Mouse (Mus musculus) MEL (cell line): Measurements from ENCODE around the gene Nemp1. TPM values are rescaled to one million over a fixed set of nuclear protein-coding genes. Genes with fewer than 3 reads are reported as not detected.

ENCODE experiments used
- DNase-seq: peaks from one replicate; pipeline ENCODE4 v3.0.0; 2011; ENCODE audit warnings: low read depth, low spot score
- H3K27ac ChIP-seq: 2 replicates; pipeline ENCODE4 v1.5.1; 2012; ENCODE audit warnings: low read depth, mild to moderate bottlenecking, control low read depth, low read length, moderate library complexity; ENCODE audit not compliant: control insufficient read depth
- H3K27me3 ChIP-seq, 2 experiments: fragments of 150-350 bp in 1 of 2; sonication (generic) in 1 of 2; 2 replicates each; pipeline ENCODE4 v1.6.1; 2012; ENCODE audit warnings: low read length in 2 of 2, mild to moderate bottlenecking in 2 of 2, improper control_type of control experiment in 1 of 2, moderate library complexity in 1 of 2; ENCODE audit not compliant: insufficient read depth in 2 of 2, control insufficient read depth in 1 of 2
- H3K36me3 ChIP-seq, 2 experiments: 2 replicates each; pipeline ENCODE4 v1.6.1; 2012 to 2014; ENCODE audit warnings: low read length in 2 of 2, improper control_type of control experiment in 1 of 2, inconsistent platforms in 1 of 2, mild to moderate bottlenecking in 1 of 2; ENCODE audit not compliant: insufficient read depth in 2 of 2, control insufficient read depth in 1 of 2
- H3K4me1 ChIP-seq, 2 experiments: fragments of 150-350 bp in 1 of 2; sonication (generic) in 1 of 2; 2 replicates each; pipeline ENCODE4 v1.6.1; 2012; ENCODE audit warnings: low read length in 2 of 2, improper control_type of control experiment in 1 of 2, mild to moderate bottlenecking in 1 of 2; ENCODE audit not compliant: insufficient read depth in 2 of 2, control insufficient read depth in 1 of 2
- H3K4me3 ChIP-seq, 2 experiments: fragments of 150-350 bp in 1 of 2; sonication (generic) in 1 of 2; 2 replicates each; pipeline ENCODE4 v1.5.1; 2012; ENCODE audit warnings: low read depth in 2 of 2, low read length in 2 of 2, mild to moderate bottlenecking in 2 of 2, moderate library complexity in 2 of 2, control low read depth in 1 of 2, improper control_type of control experiment in 1 of 2; ENCODE audit not compliant: control insufficient read depth in 1 of 2, insufficient read depth in 1 of 2
- H3K79me2 ChIP-seq: 2 replicates; pipeline ENCODE4 v1.6.1; 2012; ENCODE audit warnings: mild to moderate bottlenecking, low read length, moderate library complexity; ENCODE audit not compliant: control insufficient read depth, poor library complexity, insufficient read depth
- H3K9ac ChIP-seq: 2 replicates; pipeline ENCODE4 v1.6.1; 2012; ENCODE audit warnings: low read depth, mild to moderate bottlenecking, control low read depth, low read length, moderate library complexity; ENCODE audit not compliant: control insufficient read depth, poor library complexity, severe bottlenecking
- H3K9me3 ChIP-seq: fragments of 150-350 bp; sonication (generic); replicated peaks from 2 replicates; pipeline ENCODE4 v1.6.1; 2012; ENCODE audit warnings: mild to moderate bottlenecking, low read length, improper control_type of control experiment, moderate library complexity; ENCODE audit not compliant: insufficient read depth
- CHD1 ChIP-seq: IDR thresholded peaks from 2 replicates; pipeline ENCODE4 v1.6.1; 2012; ENCODE audit warnings: low read depth, mild to moderate bottlenecking, inconsistent platforms, low read length, improper control_type of control experiment
- ELF1 ChIP-seq: IDR thresholded peaks from 2 replicates; pipeline ENCODE4 v1.6.1; 2014; ENCODE audit warnings: low read depth, mild to moderate bottlenecking, inconsistent platforms, low read length, improper control_type of control experiment, moderate library complexity
- EP300 ChIP-seq, 2 experiments: IDR thresholded peaks; 2 replicates each; pipeline ENCODE4 v1.6.1; 2011; ENCODE audit warnings: improper control_type of control experiment in 2 of 2, low read length in 2 of 2, low read depth in 1 of 2, mild to moderate bottlenecking in 1 of 2
- ETS1 ChIP-seq: IDR thresholded peaks from 2 replicates; pipeline ENCODE4 v1.6.1; 2012; ENCODE audit warnings: low read depth, mild to moderate bottlenecking, inconsistent platforms, low read length, improper control_type of control experiment, moderate library complexity
- GATA1 ChIP-seq: IDR thresholded peaks from 2 replicates; pipeline ENCODE4 v1.6.1; 2011; ENCODE audit warnings: low read depth, low read length, improper control_type of control experiment
- HCFC1 ChIP-seq: IDR thresholded peaks from 2 replicates; pipeline ENCODE4 v1.6.1; 2012; ENCODE audit warnings: low read depth, mild to moderate bottlenecking, inconsistent platforms, low read length, improper control_type of control experiment, moderate library complexity
- JUND ChIP-seq: IDR thresholded peaks from 2 replicates; pipeline ENCODE4 v1.6.1; 2011; ENCODE audit warnings: low read depth, mild to moderate bottlenecking, improper control_type of control experiment, low read length
- KAT2A ChIP-seq: conservative IDR thresholded peaks from 2 replicates; pipeline ENCODE4 v1.6.1; 2012; ENCODE audit warnings: low read depth, low read length, improper control_type of control experiment, inconsistent platforms
- MAFK ChIP-seq: IDR thresholded peaks from 2 replicates; pipeline ENCODE4 v1.6.1; 2011; ENCODE audit warnings: low read depth, mild to moderate bottlenecking, low read length, improper control_type of control experiment, borderline replicate concordance
- MAX ChIP-seq: IDR thresholded peaks from 2 replicates; pipeline ENCODE4 v1.6.1; 2011; ENCODE audit warnings: low read length, improper control_type of control experiment
- MAZ ChIP-seq: IDR thresholded peaks from 2 replicates; pipeline ENCODE4 v1.6.1; 2012; ENCODE audit warnings: low read depth, mild to moderate bottlenecking, inconsistent platforms, low read length, improper control_type of control experiment
- MXI1 ChIP-seq: IDR thresholded peaks from 2 replicates; pipeline ENCODE4 v1.6.1; 2011; ENCODE audit warnings: mild to moderate bottlenecking, low read depth, low read length, improper control_type of control experiment
- MYC ChIP-seq: IDR thresholded peaks from 2 replicates; pipeline ENCODE4 v1.6.1; 2011; ENCODE audit warnings: low read depth, mild to moderate bottlenecking, low read length, improper control_type of control experiment, moderate library complexity
- NELFE ChIP-seq: IDR thresholded peaks from 2 replicates; pipeline ENCODE4 v1.6.1; 2011; ENCODE audit warnings: low read depth, low read length, improper control_type of control experiment
- NRF1 ChIP-seq: IDR thresholded peaks from 2 replicates; pipeline ENCODE4 v1.6.1; 2014; ENCODE audit warnings: low read depth, mild to moderate bottlenecking, inconsistent platforms, low read length, improper control_type of control experiment, moderate library complexity; ENCODE audit not compliant: poor library complexity, insufficient read depth, severe bottlenecking
- POLR2A ChIP-seq, 2 experiments: IDR thresholded peaks; 2 replicates each; pipeline ENCODE4 v1.6.1; 2011 to 2012; ENCODE audit warnings: low read length in 2 of 2, mild to moderate bottlenecking in 2 of 2, control low read depth in 1 of 2, improper control_type of control experiment in 1 of 2, low read depth in 1 of 2, moderate library complexity in 1 of 2; ENCODE audit not compliant: control insufficient read depth in 1 of 2, insufficient read depth in 1 of 2, poor library complexity in 1 of 2
- SIN3A ChIP-seq: IDR thresholded peaks from 2 replicates; pipeline ENCODE4 v1.6.1; 2012; ENCODE audit warnings: low read length, improper control_type of control experiment, inconsistent platforms
- SMC3 ChIP-seq: IDR thresholded peaks from 2 replicates; pipeline ENCODE4 v1.6.1; 2011; ENCODE audit warnings: low read depth, low read length, improper control_type of control experiment
- TBP ChIP-seq: IDR thresholded peaks from 2 replicates; pipeline ENCODE4 v1.8.0; 2011; ENCODE audit warnings: low read depth, low read length, improper control_type of control experiment
- TCF12 ChIP-seq: IDR thresholded peaks from 2 replicates; pipeline ENCODE4 v1.6.1; 2014; ENCODE audit warnings: low read depth, mild to moderate bottlenecking, inconsistent platforms, low read length, improper control_type of control experiment, moderate library complexity
- UBTF ChIP-seq: IDR thresholded peaks from 2 replicates; pipeline ENCODE4 v1.6.1; 2012; ENCODE audit warnings: low read depth, mild to moderate bottlenecking, inconsistent platforms, low read length, improper control_type of control experiment, moderate library complexity, borderline replicate concordance; ENCODE audit not compliant: insufficient read depth
- ZMIZ1 ChIP-seq: IDR thresholded peaks from 2 replicates; pipeline ENCODE4 v1.6.1; 2012; ENCODE audit warnings: low read depth, mild to moderate bottlenecking, inconsistent platforms, low read length, improper control_type of control experiment, moderate library complexity
- polyA plus RNA-seq, 2 experiments: library from polyadenylated mRNA; stranded (reverse) in 1 of 2; unstranded in 1 of 2; fragments of >175 nt in 1 of 2; fragments of >200 nt in 1 of 2; gene quantifications; 2 replicates each; pipeline versions ENCODE4 v1.2.1 to v1.2.4; 2012; ENCODE audit warnings: low replicate concordance in 2 of 2, low read depth in 1 of 2; ENCODE audit not compliant: insufficient read length in 2 of 2, insufficient read depth in 1 of 2, missing spikeins in 1 of 2
- total RNA-seq: library from RNA; depleted of rRNA; stranded (reverse); fragments of 300-350 nt; gene quantifications from 2 replicates; pipeline ENCODE4 v1.2.3, GENCODE M21; 2012

Nemp1 gene
- total and polyA plus RNA-seq, 3 experiments = 12.1 to 13.9 TPM; not detected in 1

DNA sequence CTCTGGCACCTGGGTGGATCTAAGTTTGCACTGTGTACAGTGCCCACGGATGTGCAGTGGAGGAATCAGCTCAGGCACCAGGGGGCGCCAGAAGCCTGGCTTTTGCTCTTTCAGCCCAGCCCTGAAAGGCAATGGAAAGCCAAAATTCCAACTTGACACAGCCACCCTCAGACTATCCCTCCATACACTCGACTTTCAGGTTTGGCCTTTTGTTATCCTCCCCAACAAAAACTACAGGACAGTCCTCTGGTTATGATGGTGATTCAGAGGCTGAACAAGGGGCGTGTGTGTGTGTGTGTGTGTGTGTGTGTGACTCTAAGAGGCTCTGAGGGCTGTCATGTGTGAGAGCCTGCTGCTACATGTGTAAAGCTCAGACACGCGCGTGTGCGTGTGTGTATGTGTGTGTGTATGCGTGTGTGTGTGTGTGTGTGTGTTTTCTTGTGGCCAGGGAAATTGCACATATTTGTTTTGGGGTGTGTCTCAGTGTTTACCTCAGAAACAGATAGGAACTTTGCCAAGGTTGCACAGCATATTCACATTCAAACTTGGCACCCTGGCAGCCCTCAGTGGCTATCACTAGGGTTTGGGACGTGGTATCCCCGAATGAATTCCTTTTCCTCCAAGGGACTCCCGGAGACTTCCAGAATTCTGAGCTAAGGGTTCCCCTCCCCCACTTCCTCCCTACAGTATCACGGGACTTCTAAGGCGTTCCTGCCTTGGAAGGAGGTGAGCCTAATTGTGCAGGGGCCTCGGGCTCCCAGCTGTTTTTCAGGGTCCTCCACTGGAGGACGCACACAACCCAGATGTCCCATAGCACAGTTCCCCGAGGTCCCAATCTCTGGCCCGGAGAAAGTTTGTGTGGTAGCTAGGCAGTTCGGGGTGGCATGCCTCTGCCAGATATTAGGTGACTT lies 24.6 kb upstream of the Nemp1 start (continued):
- peak; percentile 7; the same call in 1 of the 2 replicates for TF ChIP-seq GATA1
- TF ChIP-seq NRF1 = no peak
- no peak for TF ChIP-seq MAFK
- peak; percentile 55; the same call in 1 of the 2 replicates for TF ChIP-seq MAX

DNA sequence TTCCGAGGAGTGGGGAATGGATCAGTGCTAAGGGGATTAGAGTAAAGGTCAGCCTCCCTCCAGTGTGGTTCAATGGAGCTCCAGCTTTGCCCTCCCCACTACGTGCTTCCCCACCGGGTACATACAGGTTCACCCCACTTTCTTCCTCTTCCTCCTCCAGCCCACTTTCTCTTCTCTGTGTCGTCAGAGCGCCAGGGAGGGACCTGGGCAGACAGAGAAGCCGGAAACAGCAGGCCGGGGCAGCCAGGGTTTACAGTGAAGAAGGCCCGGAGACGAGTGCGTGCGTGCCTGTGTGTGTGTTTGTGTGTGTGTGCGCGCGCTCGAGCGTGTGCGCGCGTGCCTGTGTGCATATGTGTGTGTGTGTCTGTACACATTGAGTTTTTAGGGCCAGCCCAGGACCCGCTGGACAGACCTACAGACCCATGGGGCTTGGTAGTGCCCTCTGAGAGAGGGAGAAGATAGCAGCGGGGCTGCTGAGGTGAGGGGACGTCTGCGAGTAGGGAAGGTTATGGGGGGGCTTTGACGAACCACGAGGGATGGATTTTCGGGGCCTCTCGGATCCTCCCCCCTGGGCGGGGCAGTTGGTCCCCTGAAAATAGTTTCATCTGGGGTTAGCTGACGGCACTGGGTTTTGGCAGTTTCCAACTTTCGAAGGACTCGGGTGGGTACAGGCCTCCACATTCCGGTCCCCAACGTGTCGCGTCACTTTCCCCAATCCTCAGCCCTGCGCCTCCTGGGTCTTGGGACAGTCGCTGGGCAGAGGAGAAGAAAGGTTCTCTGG lies 23.7 kb upstream of the Nemp1 start, which contains the start of gene Stat6:
Stat6 (plus strand) TSS at position 215 of the 781 bp plus-strand sequence.
- peak; percentile 95 for DNase-seq
- Histone ChIP-seq H3K9ac (peak within 1 kb of the TSS; percentile 95), H3K4me1 (peaks cover 2 to 11% of the 10 kb centered on the region in 2 experiments; a peak in 3 of 4 replicates), H3K27ac (peak within 1 kb of the TSS; percentile 93), H3K79me2 (peaks cover 21% of the 10 kb centered on the region), H3K36me3 (peaks cover 0 to 3% of the 10 kb centered on the region in 2 experiments; a peak in 2 of 4 replicates), H3K27me3 (no peaks in the 10 kb centered on the region), H3K9me3 (no peaks in the 10 kb centered on the region), H3K4me3 (peak within 1 kb of the TSS; percentile 98)
- TF ChIP-seq ELF1 (peak; percentile 91), JUND (no peak), KAT2A (no peak; the same call in 1 of the 2 replicates), ETS1 (peak; percentile 69), NELFE (peak; percentile 60), EP300 (IDR thresholded peaks at IDR 0.05; ENCODE audit: low read depth in 1 of 2, low read length in 2 of 2) (no peak), POLR2A (IDR thresholded peaks at IDR 0.05; ENCODE audit: control insufficient read depth in 1 of 2, insufficient read depth in 1 of 2, low read depth in 1 of 2, low read length in 2 of 2, poor library complexity in 1 of 2) (peak; percentile 63 to 87), CHD1 (0 out of 2 replicates have a peak, but pooled peaks have one; percentile 15), MYC (no peak), SMC3 (no peak), HCFC1 (peak; percentile 70), TCF12 (peak; percentile 48), MXI1 (peak; percentile 20; the same call in 1 of the 2 replicates), MAZ (peak; percentile 70), MAX (0 out of 2 replicates have a peak, but pooled peaks have one; percentile 47), ZMIZ1 (peak; percentile 80), SIN3A (peak; percentile 52; the same call in 1 of the 2 replicates), TBP (peak; percentile 70), UBTF (no peak)
